Mouse (Mus musculus): Measurements from ENCODE around the gene Nucks1. TPM values are rescaled to one million over a fixed set of nuclear protein-coding genes. Genes with fewer than 3 reads are reported as not detected.
"Not testable (repeated sequence)": the region's sequence is repeated elsewhere in the genome, so short reads cannot be mapped to it uniquely, and the experiment has no call there.

Nucks1 gene
- polyA plus RNA-seq, 1 experiment from 2014 or later = 61.2 TPM

- no peak overlapping the region for H3K4me2 ChIP-seq (replicated peaks; ENCODE audit: low read depth, low read length)
- no peaks in the 10 kb centered on the region for H3K36me3 ChIP-seq (ENCODE audit: control insufficient read depth, insufficient read depth, low read length)
- no peak overlapping the region for H3K27ac ChIP-seq (ENCODE audit: low read length)
- no peaks in the 10 kb centered on the region for H3K27me3 ChIP-seq (ENCODE audit: control insufficient read depth, insufficient read depth, low read length)
- no peaks in the 10 kb centered on the region for H3K9me3 ChIP-seq (ENCODE audit: control insufficient read depth, low read depth, low read length)
- no peak overlapping the region for H3K4me3 ChIP-seq (ENCODE audit: low read depth, low read length)
- 89% methylated on average over 3 of the region's 3 CpGs for WGBS
- H3K9ac ChIP-seq (replicated peaks; ENCODE audit: low read depth, low read length) = no peak overlapping the region
- ATAC-seq (ENCODE audit: insufficient number of reproducible peaks, insufficient read depth, low FRiP score, low read depth) = no peak
- peaks cover 7% of the 10 kb centered on the region; the same call in 1 of the 2 replicates for H3K4me1 ChIP-seq (ENCODE audit: control insufficient read depth, insufficient read depth, low read length)
Measured at GRCm38 (mm10) chr1:131908456-131908855, 1.9 kb upstream of the Nucks1 start.

GRCm38 (mm10) chr1:131909236-131909635 lies 1.1 kb upstream of the Nucks1 start:
- not testable (repeated sequence) for H3K4me2 ChIP-seq (replicated peaks; ENCODE audit: low read depth, low read length); H3K4me3 ChIP-seq (ENCODE audit: low read depth, low read length); H3K36me3 ChIP-seq (ENCODE audit: control insufficient read depth, insufficient read depth, low read length); H3K9ac ChIP-seq (replicated peaks; ENCODE audit: low read depth, low read length); H3K27me3 ChIP-seq (ENCODE audit: control insufficient read depth, insufficient read depth, low read length); H3K27ac ChIP-seq (ENCODE audit: low read length); H3K9me3 ChIP-seq (ENCODE audit: control insufficient read depth, low read depth, low read length); H3K4me1 ChIP-seq (ENCODE audit: control insufficient read depth, insufficient read depth, low read length); ATAC-seq (ENCODE audit: insufficient number of reproducible peaks, insufficient read depth, low FRiP score, low read depth)
- 100% methylated on average over 2 of the region's 2 CpGs for WGBS

GRCm38 (mm10) chr1:131910674-131911558 lies 582 bp downstream of the Nucks1 start:
- no peaks in the 10 kb centered on the region for H3K27me3 ChIP-seq (ENCODE audit: control insufficient read depth, insufficient read depth, low read length)
- H3K9me3 ChIP-seq (ENCODE audit: control insufficient read depth, low read depth, low read length) = no peaks in the 10 kb centered on the region
- no peaks in the 10 kb centered on the region for H3K36me3 ChIP-seq (ENCODE audit: control insufficient read depth, insufficient read depth, low read length)
- peak overlapping the region; percentile 97 for H3K27ac ChIP-seq (ENCODE audit: low read length)
- peak; percentile 66 for ATAC-seq (ENCODE audit: insufficient number of reproducible peaks, insufficient read depth, low FRiP score, low read depth)
- peak overlapping the region; percentile 77 for H3K4me3 ChIP-seq (ENCODE audit: low read depth, low read length)
- H3K4me2 ChIP-seq (replicated peaks; ENCODE audit: low read depth, low read length) = peak overlapping the region; percentile 72
- peaks cover 7% of the 10 kb centered on the region; the same call in 1 of the 2 replicates for H3K4me1 ChIP-seq (ENCODE audit: control insufficient read depth, insufficient read depth, low read length)
- under 1% methylated on average over 88 of the region's 88 CpGs for WGBS
- H3K9ac ChIP-seq (replicated peaks; ENCODE audit: low read depth, low read length) = peak overlapping the region; percentile 90

- no peak overlapping the region for H3K4me3 ChIP-seq (ENCODE audit: low read depth, low read length)
- no peaks in the 10 kb centered on the region for H3K9me3 ChIP-seq (ENCODE audit: control insufficient read depth, low read depth, low read length)
- no peak overlapping the region for H3K4me2 ChIP-seq (replicated peaks; ENCODE audit: low read depth, low read length)
- ATAC-seq (ENCODE audit: insufficient number of reproducible peaks, insufficient read depth, low FRiP score, low read depth) = no peak
- H3K4me1 ChIP-seq (ENCODE audit: control insufficient read depth, insufficient read depth, low read length) = no peaks in the 10 kb centered on the region
- peaks cover 30% of the 10 kb centered on the region for H3K36me3 ChIP-seq (ENCODE audit: control insufficient read depth, insufficient read depth, low read length)
- 68% methylated on average over 6 of the region's 6 CpGs for WGBS
- no peaks in the 10 kb centered on the region for H3K27me3 ChIP-seq (ENCODE audit: control insufficient read depth, insufficient read depth, low read length)
- no peak overlapping the region for H3K27ac ChIP-seq (ENCODE audit: low read length)
- no peak overlapping the region for H3K9ac ChIP-seq (replicated peaks; ENCODE audit: low read depth, low read length)
Measured at GRCm38 (mm10) chr1:131917634-131918033, 7.3 kb downstream of the Nucks1 start.

GRCm38 (mm10) chr1:131919052-131919451 lies 8.7 kb downstream of the Nucks1 start:
- no peak overlapping the region for H3K27ac ChIP-seq (ENCODE audit: low read length)
- H3K9me3 ChIP-seq (ENCODE audit: control insufficient read depth, low read depth, low read length) = no peaks in the 10 kb centered on the region
- ATAC-seq (ENCODE audit: insufficient number of reproducible peaks, insufficient read depth, low FRiP score, low read depth) = no peak
- H3K4me1 ChIP-seq (ENCODE audit: control insufficient read depth, insufficient read depth, low read length) = no peaks in the 10 kb centered on the region
- no peak overlapping the region for H3K4me3 ChIP-seq (ENCODE audit: low read depth, low read length)
- H3K9ac ChIP-seq (replicated peaks; ENCODE audit: low read depth, low read length) = no peak overlapping the region
- peaks cover 42% of the 10 kb centered on the region for H3K36me3 ChIP-seq (ENCODE audit: control insufficient read depth, insufficient read depth, low read length)
- no peak overlapping the region for H3K4me2 ChIP-seq (replicated peaks; ENCODE audit: low read depth, low read length)
- H3K27me3 ChIP-seq (ENCODE audit: control insufficient read depth, insufficient read depth, low read length) = no peaks in the 10 kb centered on the region
- 96% methylated on average over 2 of the region's 2 CpGs for WGBS

- WGBS = 87% methylated on average over 3 of the region's 3 CpGs
- H3K27me3 ChIP-seq (ENCODE audit: control insufficient read depth, insufficient read depth, low read length) = no peaks in the 10 kb centered on the region
Measured at GRCm38 (mm10) chr1:131922100-131922499, 11.8 kb downstream of the Nucks1 start.

GRCm38 (mm10) chr1:131933471-131933870 lies 23.1 kb downstream of the Nucks1 start:
- Histone ChIP-seq H3K36me3 (ENCODE audit: control insufficient read depth, insufficient read depth, low read length) (peaks cover 51% of the 10 kb centered on the region), H3K4me2 (replicated peaks; ENCODE audit: low read depth, low read length) (no peak overlapping the region), H3K9me3 (ENCODE audit: control insufficient read depth, low read depth, low read length) (no peaks in the 10 kb centered on the region), H3K4me3 (ENCODE audit: low read depth, low read length) (no peak overlapping the region), H3K4me1 (ENCODE audit: control insufficient read depth, insufficient read depth, low read length) (no peaks in the 10 kb centered on the region), H3K27ac (ENCODE audit: low read length) (no peak overlapping the region), H3K9ac (replicated peaks; ENCODE audit: low read depth, low read length) (no peak overlapping the region), H3K27me3 (ENCODE audit: control insufficient read depth, insufficient read depth, low read length) (no peaks in the 10 kb centered on the region)
- ATAC-seq (ENCODE audit: insufficient number of reproducible peaks, insufficient read depth, low FRiP score, low read depth) = no peak
- 85% methylated on average over 2 of the region's 2 CpGs for WGBS

More at GRCm38 (mm10) chr1:131922100-131922499, 11.8 kb downstream of the Nucks1 start:
- no peaks in the 10 kb centered on the region for H3K9me3 ChIP-seq (ENCODE audit: control insufficient read depth, low read depth, low read length)
- H3K4me1 ChIP-seq (ENCODE audit: control insufficient read depth, insufficient read depth, low read length) = no peaks in the 10 kb centered on the region
- no peak overlapping the region for H3K27ac ChIP-seq (ENCODE audit: low read length)
- H3K36me3 ChIP-seq (ENCODE audit: control insufficient read depth, insufficient read depth, low read length) = peaks cover 65% of the 10 kb centered on the region
- no peak overlapping the region for H3K4me2 ChIP-seq (replicated peaks; ENCODE audit: low read depth, low read length)
- ATAC-seq (ENCODE audit: insufficient number of reproducible peaks, insufficient read depth, low FRiP score, low read depth) = no peak
- no peak overlapping the region for H3K9ac ChIP-seq (replicated peaks; ENCODE audit: low read depth, low read length)
- no peak overlapping the region for H3K4me3 ChIP-seq (ENCODE audit: low read depth, low read length)

GRCm38 (mm10) chr1:131937659-131938305 lies 27.4 kb downstream of the Nucks1 start:
- Histone ChIP-seq H3K27ac (ENCODE audit: low read length) (no peak overlapping the region), H3K4me3 (ENCODE audit: low read depth, low read length) (no peak overlapping the region), H3K9me3 (ENCODE audit: control insufficient read depth, low read depth, low read length) (no peaks in the 10 kb centered on the region), H3K4me2 (replicated peaks; ENCODE audit: low read depth, low read length) (no peak overlapping the region), H3K27me3 (ENCODE audit: control insufficient read depth, insufficient read depth, low read length) (no peaks in the 10 kb centered on the region), H3K4me1 (ENCODE audit: control insufficient read depth, insufficient read depth, low read length) (no peaks in the 10 kb centered on the region), H3K9ac (replicated peaks; ENCODE audit: low read depth, low read length) (no peak overlapping the region), H3K36me3 (ENCODE audit: control insufficient read depth, insufficient read depth, low read length) (peaks cover 15% of the 10 kb centered on the region; the same call in 1 of the 2 replicates)
- ATAC-seq (ENCODE audit: insufficient number of reproducible peaks, insufficient read depth, low FRiP score, low read depth) = no peak
- 54% methylated on average over 6 of the region's 6 CpGs for WGBS

Data from stomach, embryonic 14.5 days (tissue).